Mouse (Mus musculus): ENCODE data around the gene Nptn. TPM values are rescaled to one million over a fixed set of nuclear protein-coding genes. Genes with fewer than 3 reads are reported as not detected.

Gene Nptn
- polyA plus RNA-seq (2014; fragmentation: Nextera tagmentation; extraction: Ambion mirVana): 220 and 255 TPM in 2 replicates

- 1% methylated on average over 45 of the region's 56 CpGs for WGBS
- Histone ChIP-seq H3K27ac (ENCODE audit: low read depth, low read length) (peak within 1 kb of the TSS; percentile 97), H3K9ac (replicated peaks; ENCODE audit: low read depth, low read length) (peak within 1 kb of the TSS; percentile 96), H3K9me3 (ENCODE audit: control insufficient read depth, low read length) (no peaks in the 10 kb centered on the region), H3K4me3 (ENCODE audit: low read depth, low read length) (peak within 1 kb of the TSS; percentile 93), H3K27me3 (ENCODE audit: control insufficient read depth, insufficient read depth, low read length) (peaks cover 3% of the 10 kb centered on the region; the same call in 1 of the 2 replicates), H3K4me2 (ENCODE audit: low read depth, low read length) (peak within 1 kb of the TSS; percentile 73), H3K4me1 (ENCODE audit: control insufficient read depth, insufficient read depth, low read length) (peaks cover 14% of the 10 kb centered on the region), H3K36me3 (ENCODE audit: control insufficient read depth, insufficient read depth, low read length) (no peaks in the 10 kb centered on the region)
- peak; percentile 99 for ATAC-seq (ENCODE audit: low read depth)
These were observed at the start of gene Nptn for GRCm38 (mm10) chr9:58581958-58582540. Gene Nptn (plus strand): TSS chr9:58582240.

DNA sequence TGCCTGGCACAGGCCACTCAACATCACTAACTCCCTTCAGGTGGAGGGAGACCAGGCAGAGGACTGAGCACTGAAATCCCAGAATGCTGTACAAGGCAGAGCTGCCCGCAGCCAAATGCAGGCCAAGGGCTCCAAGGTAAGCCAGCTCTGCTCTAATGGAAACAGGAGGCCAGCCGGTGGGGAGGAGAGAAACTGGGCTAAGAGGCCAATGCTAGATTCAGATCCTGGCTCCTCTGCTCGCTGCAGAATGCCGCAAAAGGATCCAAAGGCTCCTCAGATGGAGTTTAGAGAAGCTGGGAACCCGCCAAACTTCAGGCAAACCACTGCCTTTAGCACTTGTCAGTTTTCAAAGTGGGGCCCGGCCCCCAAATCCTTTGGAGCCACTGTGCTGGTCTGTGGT, 48.7 kb upstream of the Nptn start:
- Histone ChIP-seq H3K4me1 (ENCODE audit: control insufficient read depth, insufficient read depth, low read length) (no peaks in the 10 kb centered on the region), H3K27ac (ENCODE audit: low read depth, low read length) (no peak overlapping the region), H3K4me3 (ENCODE audit: low read depth, low read length) (no peak overlapping the region), H3K4me2 (ENCODE audit: low read depth, low read length) (no peak overlapping the region), H3K27me3 (ENCODE audit: control insufficient read depth, insufficient read depth, low read length) (no peaks in the 10 kb centered on the region), H3K9me3 (ENCODE audit: control insufficient read depth, low read length) (no peaks in the 10 kb centered on the region), H3K9ac (replicated peaks; ENCODE audit: low read depth, low read length) (no peak overlapping the region), H3K36me3 (ENCODE audit: control insufficient read depth, insufficient read depth, low read length) (peaks cover 19% of the 10 kb centered on the region)
- ATAC-seq (ENCODE audit: low read depth): no peak
- 97% methylated on average over 6 of the region's 6 CpGs for WGBS

DNA sequence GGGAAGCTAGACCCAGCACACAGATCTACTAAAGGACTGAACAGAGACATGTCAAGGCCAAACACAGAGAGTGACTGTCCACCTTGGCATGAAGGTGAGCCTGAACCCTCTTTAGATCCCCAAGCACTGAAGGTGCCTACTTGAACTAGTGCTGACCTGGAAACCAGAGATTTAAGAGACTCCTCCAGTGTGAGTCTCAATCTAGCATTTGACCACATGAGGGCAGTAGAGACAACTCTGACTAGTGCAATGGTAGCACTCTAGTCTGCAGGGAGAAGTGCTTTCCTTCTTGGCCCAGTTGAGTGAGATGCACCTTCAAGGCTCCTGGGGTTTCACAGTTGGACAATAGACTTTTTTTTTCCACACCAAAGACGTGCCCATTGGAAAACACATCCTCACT, 47.3 kb upstream of the Nptn start:
- WGBS: 26% methylated on average over 1 of the region's 1 CpGs
- no peak for ATAC-seq (ENCODE audit: low read depth)
- peaks cover 20% of the 10 kb centered on the region for H3K36me3 ChIP-seq (ENCODE audit: control insufficient read depth, insufficient read depth, low read length)

GRCm38 (mm10) chr9:58535447-58536134, 46.4 kb upstream of the Nptn start:
- H3K36me3 ChIP-seq (ENCODE audit: control insufficient read depth, insufficient read depth, low read length): peaks cover 12% of the 10 kb centered on the region
- no peak overlapping the region for H3K4me2 ChIP-seq (ENCODE audit: low read depth, low read length)
- H3K4me1 ChIP-seq (ENCODE audit: control insufficient read depth, insufficient read depth, low read length): no peaks in the 10 kb centered on the region
- ATAC-seq (ENCODE audit: low read depth): peak; percentile 72; the same call in 1 of the 2 replicates
- H3K4me3 ChIP-seq (ENCODE audit: low read depth, low read length): no peak overlapping the region
- H3K27me3 ChIP-seq (ENCODE audit: control insufficient read depth, insufficient read depth, low read length): no peaks in the 10 kb centered on the region
- H3K9me3 ChIP-seq (ENCODE audit: control insufficient read depth, low read length): no peaks in the 10 kb centered on the region
- H3K9ac ChIP-seq (replicated peaks; ENCODE audit: low read depth, low read length): no peak overlapping the region
- WGBS: 79% methylated on average over 20 of the region's 20 CpGs
- H3K27ac ChIP-seq (ENCODE audit: low read depth, low read length): no peak overlapping the region; the same call in 1 of the 2 replicates

More for the DNA sequence above, 47.3 kb upstream of the Nptn start:
- Histone ChIP-seq H3K4me1 (ENCODE audit: control insufficient read depth, insufficient read depth, low read length) (no peaks in the 10 kb centered on the region), H3K4me3 (ENCODE audit: low read depth, low read length) (no peak overlapping the region), H3K9me3 (ENCODE audit: control insufficient read depth, low read length) (no peaks in the 10 kb centered on the region), H3K9ac (replicated peaks; ENCODE audit: low read depth, low read length) (no peak overlapping the region), H3K27me3 (ENCODE audit: control insufficient read depth, insufficient read depth, low read length) (no peaks in the 10 kb centered on the region), H3K4me2 (ENCODE audit: low read depth, low read length) (no peak overlapping the region), H3K27ac (ENCODE audit: low read depth, low read length) (no peak overlapping the region)

DNA sequence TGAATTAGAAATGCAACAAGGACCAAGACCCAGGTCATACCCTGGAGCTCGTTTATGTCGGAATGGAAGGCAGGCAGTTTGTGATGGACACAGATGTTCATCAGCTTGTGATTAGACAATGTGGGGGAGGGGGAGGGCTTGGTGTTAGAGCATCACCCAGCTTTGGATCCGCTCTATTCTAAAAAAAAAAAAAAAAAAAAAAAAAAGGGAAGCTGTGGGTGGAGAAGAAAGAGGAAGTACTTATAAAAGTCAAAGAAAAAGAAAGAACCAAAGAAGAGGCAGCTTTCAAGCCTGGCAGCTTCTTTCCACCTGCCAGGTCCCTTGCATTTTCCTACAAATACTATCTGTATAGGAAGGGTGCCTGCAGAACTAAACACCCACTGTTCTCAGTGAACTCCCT, 44.3 kb upstream of the Nptn start:
- H3K4me1 ChIP-seq (ENCODE audit: control insufficient read depth, insufficient read depth, low read length): peaks cover 7% of the 10 kb centered on the region; the same call in 1 of the 2 replicates
- H3K9ac ChIP-seq (replicated peaks; ENCODE audit: low read depth, low read length): no peak overlapping the region
- H3K36me3 ChIP-seq (ENCODE audit: control insufficient read depth, insufficient read depth, low read length): peaks cover 12% of the 10 kb centered on the region
- ATAC-seq (ENCODE audit: low read depth): no peak
- no peak overlapping the region for H3K4me3 ChIP-seq (ENCODE audit: low read depth, low read length)
- no peaks in the 10 kb centered on the region for H3K9me3 ChIP-seq (ENCODE audit: control insufficient read depth, low read length)
- no peaks in the 10 kb centered on the region for H3K27me3 ChIP-seq (ENCODE audit: control insufficient read depth, insufficient read depth, low read length)
- WGBS: 78% methylated on average over 3 of the region's 3 CpGs
- no peak overlapping the region for H3K4me2 ChIP-seq (ENCODE audit: low read depth, low read length)
- no peak overlapping the region for H3K27ac ChIP-seq (ENCODE audit: low read depth, low read length)

DNA sequence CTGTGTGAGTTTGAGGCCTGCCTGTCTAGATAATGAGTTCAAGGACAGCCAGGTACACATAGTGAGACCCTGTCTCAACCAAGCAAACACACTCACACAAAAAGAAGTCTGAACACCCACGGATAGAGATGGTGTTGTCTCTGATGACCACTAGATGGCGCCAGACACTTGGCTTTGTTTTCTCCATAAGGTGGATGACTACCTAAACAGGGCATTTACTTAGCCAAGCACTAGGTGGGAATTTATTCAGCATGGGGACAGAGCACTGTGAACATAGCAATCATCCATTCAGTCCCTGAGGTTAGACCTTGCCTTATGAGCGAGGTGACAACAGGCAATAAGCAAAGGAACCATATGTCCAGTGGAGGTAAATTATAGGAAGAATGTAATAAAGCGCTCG, 42.2 kb upstream of the Nptn start:
- ATAC-seq (ENCODE audit: low read depth): peak; percentile 33; the same call in 1 of the 2 replicates
- Histone ChIP-seq H3K9ac (replicated peaks; ENCODE audit: low read depth, low read length) (no peak overlapping the region), H3K4me3 (ENCODE audit: low read depth, low read length) (no peak overlapping the region), H3K27me3 (ENCODE audit: control insufficient read depth, insufficient read depth, low read length) (no peaks in the 10 kb centered on the region), H3K4me1 (ENCODE audit: control insufficient read depth, insufficient read depth, low read length) (peaks cover 7% of the 10 kb centered on the region; the same call in 1 of the 2 replicates), H3K27ac (ENCODE audit: low read depth, low read length) (no peak overlapping the region), H3K36me3 (ENCODE audit: control insufficient read depth, insufficient read depth, low read length) (peaks cover 12% of the 10 kb centered on the region), H3K9me3 (ENCODE audit: control insufficient read depth, low read length) (no peaks in the 10 kb centered on the region), H3K4me2 (ENCODE audit: low read depth, low read length) (no peak overlapping the region)
- 46% methylated on average over 5 of the region's 5 CpGs for WGBS

DNA sequence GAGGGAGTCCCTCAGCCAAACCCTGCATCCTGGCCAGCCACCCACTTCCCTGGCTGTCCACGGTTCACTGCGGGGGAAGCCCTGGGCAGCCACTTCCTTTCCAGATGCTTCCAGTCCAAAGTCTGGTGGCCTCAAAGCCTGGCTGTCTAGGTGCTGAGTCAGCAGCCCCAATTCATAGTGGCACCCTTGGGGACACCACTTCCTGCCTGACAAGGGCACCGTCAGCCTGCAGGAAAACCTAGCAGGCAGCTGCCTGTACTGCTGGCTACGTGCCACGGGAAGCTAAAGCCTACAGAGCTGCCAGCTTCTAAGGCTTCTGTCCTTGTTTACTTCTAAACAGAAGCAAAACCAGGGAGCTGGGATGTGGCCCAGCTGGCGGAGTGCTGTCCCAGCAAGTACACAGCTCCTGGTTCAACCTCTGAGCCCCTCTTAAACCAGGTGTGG, 40.1 kb upstream of the Nptn start:
- Histone ChIP-seq H3K9me3 (ENCODE audit: control insufficient read depth, low read length) (no peaks in the 10 kb centered on the region), H3K4me1 (ENCODE audit: control insufficient read depth, insufficient read depth, low read length) (peaks cover 11% of the 10 kb centered on the region), H3K27me3 (ENCODE audit: control insufficient read depth, insufficient read depth, low read length) (no peaks in the 10 kb centered on the region), H3K9ac (replicated peaks; ENCODE audit: low read depth, low read length) (no peak overlapping the region), H3K27ac (ENCODE audit: low read depth, low read length) (peak overlapping the region; percentile 39; the same call in 1 of the 2 replicates), H3K4me3 (ENCODE audit: low read depth, low read length) (no peak overlapping the region), H3K4me2 (ENCODE audit: low read depth, low read length) (no peak overlapping the region), H3K36me3 (ENCODE audit: control insufficient read depth, insufficient read depth, low read length) (peaks cover 10% of the 10 kb centered on the region)
- ATAC-seq (ENCODE audit: low read depth): peak; percentile 60; the same call in 1 of the 2 replicates
- 40% methylated on average over 6 of the region's 6 CpGs for WGBS

- Histone ChIP-seq H3K36me3 (ENCODE audit: control insufficient read depth, insufficient read depth, low read length) (no peaks in the 10 kb centered on the region), H3K9ac (replicated peaks; ENCODE audit: low read depth, low read length) (no peak overlapping the region), H3K27ac (ENCODE audit: low read depth, low read length) (no peak overlapping the region), H3K9me3 (ENCODE audit: control insufficient read depth, low read length) (no peaks in the 10 kb centered on the region), H3K4me3 (ENCODE audit: low read depth, low read length) (no peak overlapping the region), H3K4me1 (ENCODE audit: control insufficient read depth, insufficient read depth, low read length) (peaks cover 17% of the 10 kb centered on the region), H3K27me3 (ENCODE audit: control insufficient read depth, insufficient read depth, low read length) (no peaks in the 10 kb centered on the region), H3K4me2 (ENCODE audit: low read depth, low read length) (peak overlapping the region; percentile 1; the same call in 1 of the 2 replicates)
- no peak for ATAC-seq (ENCODE audit: low read depth)
- 51% methylated on average over 4 of the region's 4 CpGs for WGBS
These were observed 37.1 kb upstream of the Nptn start for GRCm38 (mm10) chr9:58544879-58545324.

DNA sequence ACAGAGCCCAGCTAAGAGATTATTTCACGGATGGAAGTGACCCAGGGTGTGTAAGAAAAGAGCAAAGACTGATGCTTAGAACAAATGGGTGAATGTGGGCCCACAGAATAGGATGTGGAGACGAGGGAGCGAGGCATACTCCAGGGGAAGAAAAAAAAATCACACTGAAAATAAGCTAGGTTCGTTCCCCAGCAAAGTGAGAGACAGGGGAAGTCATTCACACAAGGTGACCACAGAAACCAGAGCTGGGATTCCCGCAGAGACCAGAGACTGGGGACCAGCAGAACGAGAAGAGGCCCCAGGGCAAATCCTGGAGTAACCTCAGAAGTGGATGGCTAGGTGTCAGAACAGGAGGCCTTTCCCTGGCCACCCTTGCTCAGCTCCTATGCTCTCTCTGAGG, 36.6 kb upstream of the Nptn start:
- no peak for ATAC-seq (ENCODE audit: low read depth)
- Histone ChIP-seq H3K9ac (replicated peaks; ENCODE audit: low read depth, low read length) (no peak overlapping the region), H3K9me3 (ENCODE audit: control insufficient read depth, low read length) (no peaks in the 10 kb centered on the region), H3K4me1 (ENCODE audit: control insufficient read depth, insufficient read depth, low read length) (peaks cover 17% of the 10 kb centered on the region), H3K4me2 (ENCODE audit: low read depth, low read length) (no peak overlapping the region), H3K36me3 (ENCODE audit: control insufficient read depth, insufficient read depth, low read length) (no peaks in the 10 kb centered on the region), H3K4me3 (ENCODE audit: low read depth, low read length) (no peak overlapping the region), H3K27ac (ENCODE audit: low read depth, low read length) (no peak overlapping the region), H3K27me3 (ENCODE audit: control insufficient read depth, insufficient read depth, low read length) (no peaks in the 10 kb centered on the region)
- 73% methylated on average over 6 of the region's 6 CpGs for WGBS
